Mouse (Mus musculus) ovary, postnatal 10 days (tissue): Measurements from ENCODE around the gene Fbxl13.
"Not testable (repeated sequence)": the region's sequence is repeated elsewhere in the genome, so short reads cannot be mapped to it uniquely, and the experiment has no call there.

Experiments
- DNase-seq: peaks from one replicate; pipeline ENCODE4 v3.0.0; 2022; ENCODE audit warnings: low spot score

The Fbxl13 gene

GRCm38 (mm10) chr5:21656912-21657311 lies 11.5 kb upstream of the Fbxl13 start:
- DNase-seq, result no peak

- DNase-seq, result no peak
Measured at GRCm38 (mm10) chr5:21651885-21652612, 6.6 kb upstream of the Fbxl13 start.

- no peak for DNase-seq
Measured at GRCm38 (mm10) chr5:21650736-21651135, 5.3 kb upstream of the Fbxl13 start.

- DNase-seq, result peak; percentile 13
Measured at GRCm38 (mm10) chr5:21646133-21646491, 678 bp upstream of the Fbxl13 start.

GRCm38 (mm10) chr5:21644891-21645438 lies 469 bp downstream of the Fbxl13 start:
- DNase-seq, result no peak

- DNase-seq, result no peak
Measured at GRCm38 (mm10) chr5:21643606-21644005, 1.8 kb downstream of the Fbxl13 start.

GRCm38 (mm10) chr5:21640961-21641360 lies 4.5 kb downstream of the Fbxl13 start:
- no peak for DNase-seq

GRCm38 (mm10) chr5:21625916-21626315 lies 19.5 kb downstream of the Fbxl13 start:
- DNase-seq, result no peak

GRCm38 (mm10) chr5:21616450-21617009 lies 28.9 kb downstream of the Fbxl13 start:
- DNase-seq, result no peak

- DNase-seq, result not testable (repeated sequence)
Measured at GRCm38 (mm10) chr5:21614299-21614698, 31.1 kb downstream of the Fbxl13 start.

- DNase-seq, result no peak
Measured at GRCm38 (mm10) chr5:21610996-21611395, 34.4 kb downstream of the Fbxl13 start.

- no peak for DNase-seq
Measured at GRCm38 (mm10) chr5:21608311-21609304, 36.8 kb downstream of the Fbxl13 start.

GRCm38 (mm10) chr5:21605936-21606335 lies 39.5 kb downstream of the Fbxl13 start:
- DNase-seq, result no peak

GRCm38 (mm10) chr5:21599961-21600360 lies 45.5 kb downstream of the Fbxl13 start:
- no peak for DNase-seq

GRCm38 (mm10) chr5:21599536-21599935 lies 45.9 kb downstream of the Fbxl13 start:
- DNase-seq, result not testable (repeated sequence)

- no peak for DNase-seq
Measured at GRCm38 (mm10) chr5:21593201-21593709, 52.2 kb downstream of the Fbxl13 start.

GRCm38 (mm10) chr5:21592106-21592505 lies 53.3 kb downstream of the Fbxl13 start:
- DNase-seq, result no peak

- DNase-seq, result no peak
Measured at GRCm38 (mm10) chr5:21588220-21588619, 57.2 kb downstream of the Fbxl13 start.

- DNase-seq, result no peak
Measured at GRCm38 (mm10) chr5:21587683-21588082, 57.8 kb downstream of the Fbxl13 start.

- no peak for DNase-seq
Measured at GRCm38 (mm10) chr5:21586763-21587162, 58.7 kb downstream of the Fbxl13 start.

- no peak for DNase-seq
Measured at GRCm38 (mm10) chr5:21578136-21578535, 67.3 kb downstream of the Fbxl13 start.

GRCm38 (mm10) chr5:21575210-21575550 lies 70.3 kb downstream of the Fbxl13 start:
- no peak for DNase-seq
